Comparison of ENCODE assay signal across 12 mouse cellular contexts in genomic region chr16:93042941-93043340, GRCm38 (mm10).
DNase-seq lines count a peak whose midpoint lies in the region; ATAC-seq lines count a peak whose summit lies in the region.
"Had no signal": no experiment of that assay in that cellular context is flagged by ENCODE, and none has a peak within 500 bp of the region (broad histone marks: within the 10 kb centered on the region; RNA-seq: fewer than 3 reads in every experiment).

No protein-coding gene starts in this region.

- no peak for ATAC-seq in hindbrain, embryonic 14.5 days (ENCODE audit: low FRiP score)
- no peak for ATAC-seq in hindbrain, embryonic 12.5 days (ENCODE audit: low FRiP score)
- ATAC-seq in embryonic facial prominence, embryonic 12.5 days (ENCODE audit: insufficient number of reproducible peaks, insufficient read depth, low FRiP score, low TSS enrichment): 0 out of 2 replicates have a peak, but pooled peaks have one; percentile 35
- ATAC-seq: midbrain, embryonic 15.5 days had no signal

- peak; percentile 38 for DNase-seq in hindbrain, embryonic 14.5 days (ENCODE audit: low spot score)
- peak; percentile 36 for DNase-seq in NIH3T3 (ENCODE audit: low read depth)
- peak; percentile 39 for DNase-seq in large intestine, adult 2 months (ENCODE audit: low read depth, low spot score)
- no peak for DNase-seq in urinary bladder, adult 2 months (ENCODE audit: low spot score)
- DNase-seq in left cerebral cortex, adult 9 months (ENCODE audit: low spot score in 2 of 2): no peak
- DNase-seq: adrenal gland, postnatal 36 days; cerebellum, adult 2 months; gastrocnemius, adult 2 months had no signal

- no peaks in the 10 kb centered on the region for H3K4me1 ChIP-seq in hindbrain, embryonic 14.5 days (replicated peaks; ENCODE audit: control insufficient read depth, insufficient read depth, low read length)
- peaks cover 6% of the 10 kb centered on the region; the same call in 1 of the 2 replicates for H3K4me1 ChIP-seq in hindbrain, embryonic 12.5 days
- H3K4me1 ChIP-seq in embryonic facial prominence, embryonic 12.5 days: peaks cover 12% of the 10 kb centered on the region
- H3K4me1 ChIP-seq: midbrain, embryonic 15.5 days had no signal

- no peak overlapping the region for H3K27ac ChIP-seq in hindbrain, embryonic 14.5 days
- H3K27ac ChIP-seq in hindbrain, embryonic 12.5 days: no peak overlapping the region
- peak overlapping the region; percentile 37; the same call in 1 of the 2 replicates for H3K27ac ChIP-seq in embryonic facial prominence, embryonic 12.5 days
- H3K27ac ChIP-seq: gastrocnemius, adult 2 months; midbrain, embryonic 15.5 days had no signal

- H3K4me2 ChIP-seq in hindbrain, embryonic 14.5 days (replicated peaks): no peak overlapping the region
- no peak overlapping the region for H3K4me2 ChIP-seq in hindbrain, embryonic 12.5 days (replicated peaks)
- no peak overlapping the region for H3K4me2 ChIP-seq in embryonic facial prominence, embryonic 12.5 days (replicated peaks)
- H3K4me2 ChIP-seq: midbrain, embryonic 15.5 days had no signal

- H3K9ac ChIP-seq in hindbrain, embryonic 14.5 days: no peak overlapping the region
- H3K9ac ChIP-seq in hindbrain, embryonic 12.5 days: no peak overlapping the region
- no peak overlapping the region for H3K9ac ChIP-seq in embryonic facial prominence, embryonic 12.5 days
- H3K9ac ChIP-seq: midbrain, embryonic 15.5 days had no signal

- H3K4me3 ChIP-seq in hindbrain, embryonic 14.5 days (replicated peaks; ENCODE audit: low read length): no peak overlapping the region
- no peak overlapping the region for H3K4me3 ChIP-seq in hindbrain, embryonic 12.5 days
- H3K4me3 ChIP-seq in embryonic facial prominence, embryonic 12.5 days: no peak overlapping the region
- H3K4me3 ChIP-seq: gastrocnemius, adult 2 months; midbrain, embryonic 15.5 days had no signal

- H3K36me3 ChIP-seq in hindbrain, embryonic 14.5 days (replicated peaks; ENCODE audit: control insufficient read depth, insufficient read depth): no peaks in the 10 kb centered on the region
- no peaks in the 10 kb centered on the region for H3K36me3 ChIP-seq in hindbrain, embryonic 12.5 days
- H3K36me3 ChIP-seq in embryonic facial prominence, embryonic 12.5 days: no peaks in the 10 kb centered on the region
- H3K36me3 ChIP-seq: midbrain, embryonic 15.5 days had no signal

- no peaks in the 10 kb centered on the region for H3K9me3 ChIP-seq in hindbrain, embryonic 14.5 days (ENCODE audit: control insufficient read depth, low read length)
- H3K9me3 ChIP-seq in hindbrain, embryonic 12.5 days (replicated peaks): no peaks in the 10 kb centered on the region
- no peaks in the 10 kb centered on the region for H3K9me3 ChIP-seq in embryonic facial prominence, embryonic 12.5 days
- H3K9me3 ChIP-seq: midbrain, embryonic 15.5 days had no signal

- 50% methylated on average over 6 of the region's 6 CpGs for WGBS in hindbrain, embryonic 14.5 days
- 43% methylated on average over 6 of the region's 6 CpGs for WGBS in hindbrain, embryonic 12.5 days
- WGBS in embryonic facial prominence, embryonic 12.5 days: 22% methylated on average over 6 of the region's 6 CpGs
- 24% methylated on average over 6 of the region's 6 CpGs for WGBS in large intestine, adult 2 months

- H3K27me3 ChIP-seq in hindbrain, embryonic 14.5 days (ENCODE audit: control insufficient read depth, insufficient read depth, low read length): no peaks in the 10 kb centered on the region
- no peaks in the 10 kb centered on the region for H3K27me3 ChIP-seq in hindbrain, embryonic 12.5 days
- no peaks in the 10 kb centered on the region for H3K27me3 ChIP-seq in embryonic facial prominence, embryonic 12.5 days
- H3K27me3 ChIP-seq: CH12.LX; midbrain, embryonic 15.5 days had no signal

Comparison
In these comparisons a context has a peak if more than half of its experiments do, and no peak if none do; other contexts are left out.
1. DNase-seq: peak in hindbrain, embryonic 14.5 days (single experiment), NIH3T3 (single experiment) and large intestine, adult 2 months (single experiment); none in urinary bladder, adult 2 months (single experiment) and left cerebral cortex, adult 9 months (0 of 2).